Mouse (Mus musculus): ENCODE measurements at regions not wholly inside any gene's neighbourhood (a gene's known extent, or its start where the extent isn't known, plus 50 kb on each side); places are given as distances from the start of the nearest gene placed in this dataset.
A peak's percentile ranks its signal among the peaks of the same experiment; 100 is the strongest.
"Not testable (repeated sequence)": the region's sequence is repeated elsewhere in the genome, so short reads cannot be mapped to it uniquely, and the experiment has no call there.

DNA sequence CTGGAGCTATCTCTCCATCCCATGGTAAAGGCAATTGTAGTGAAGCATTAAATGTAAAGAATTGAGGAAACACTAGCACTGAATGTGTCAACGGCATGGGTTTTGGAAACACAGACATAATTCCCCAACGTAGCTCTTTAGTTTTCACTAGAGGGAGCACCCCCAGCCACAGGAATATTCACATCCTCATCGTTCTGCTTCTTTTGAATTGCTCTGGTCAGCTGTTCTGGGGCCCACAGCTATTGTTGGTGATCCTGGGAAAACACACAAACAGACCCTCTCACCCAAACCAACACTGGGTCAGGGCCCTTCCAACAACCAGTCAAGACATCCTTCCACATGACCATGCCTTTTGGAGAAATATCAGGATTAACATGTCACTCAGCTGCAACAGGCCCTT, 119.7 kb downstream of the Impg2 start:
- not testable (repeated sequence) for DNase-seq (ENCODE audit: low spot score in 2 of 2)

GRCm38 (mm10) chr16:56349415-56349814, 128.3 kb upstream of the Abi3bp start:
- no peak for DNase-seq (ENCODE audit: low spot score in 2 of 2)

GRCm38 (mm10) chr16:56352888-56353287, 124.8 kb upstream of the Abi3bp start:
- peak in 1 of 2 experiments; percentile 20 for DNase-seq (ENCODE audit: low spot score in 2 of 2)

- DNase-seq (ENCODE audit: low spot score in 2 of 2), result no peak
Measured at GRCm38 (mm10) chr16:56359101-56359500, 118.6 kb upstream of the Abi3bp start.

DNA sequence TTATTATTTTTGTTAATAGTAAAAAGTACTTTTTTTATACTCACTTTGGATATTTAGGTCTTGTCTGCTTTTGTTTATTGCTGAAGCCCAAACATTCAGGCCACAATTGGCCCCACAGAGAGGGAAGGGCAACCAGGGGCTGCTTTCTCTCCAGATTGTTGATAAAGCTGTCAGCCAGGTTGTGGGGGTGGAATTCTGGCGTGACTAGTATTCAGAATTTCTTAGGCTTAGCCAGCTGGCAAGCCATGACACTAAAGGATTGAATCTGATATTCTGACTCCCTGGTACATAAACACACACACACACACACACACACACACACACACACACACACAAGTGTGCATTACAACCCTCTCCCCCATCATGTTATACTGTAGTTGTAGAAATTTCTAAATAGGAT, 116.7 kb upstream of the Abi3bp start:
- no peak for DNase-seq (ENCODE audit: low spot score in 2 of 2)

- no peak for DNase-seq (ENCODE audit: low spot score in 2 of 2)
Measured at GRCm38 (mm10) chr16:56378356-56378755, 99.3 kb upstream of the Abi3bp start.

DNA sequence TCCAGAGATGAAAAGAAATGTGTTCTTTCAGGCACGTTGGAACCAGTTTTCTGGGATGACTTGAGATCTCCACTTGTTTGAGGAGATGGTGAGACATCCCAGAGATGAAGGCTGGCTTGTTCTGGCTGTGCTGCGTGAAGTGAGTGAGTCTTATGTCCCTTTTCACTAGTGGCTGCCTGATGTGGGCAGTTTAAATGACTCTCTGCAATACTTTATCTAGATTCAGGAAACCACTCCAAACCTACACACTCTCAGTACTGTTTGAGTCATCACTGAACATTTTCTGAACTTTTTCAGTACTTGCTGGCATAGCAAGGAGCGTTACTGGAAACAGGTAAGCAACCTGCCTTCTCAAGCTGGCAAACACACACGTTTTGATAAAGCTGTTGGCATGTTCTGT, 97.0 kb upstream of the Abi3bp start:
- no peak for DNase-seq (ENCODE audit: low spot score in 2 of 2)

DNA sequence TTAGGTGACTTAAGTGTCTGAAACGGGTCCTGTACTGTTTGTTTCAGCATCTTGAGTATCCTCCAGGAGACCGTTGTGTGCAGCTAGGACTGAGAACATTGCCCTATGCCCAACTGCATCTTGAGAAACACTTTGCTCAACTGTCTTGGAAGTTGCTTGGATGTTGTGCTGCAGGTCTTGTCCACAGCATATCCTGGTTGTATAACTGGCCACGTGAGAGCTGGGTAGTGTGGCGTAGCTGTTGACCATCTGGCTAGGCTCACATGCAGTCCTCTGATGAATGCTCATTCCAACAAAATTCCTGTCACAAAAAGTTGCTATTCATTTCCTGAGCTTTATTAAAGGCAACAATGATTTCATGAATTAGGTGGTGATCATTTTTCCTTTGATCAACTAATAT, 91.1 kb upstream of the Abi3bp start:
- no peak for DNase-seq (ENCODE audit: low spot score in 2 of 2)

DNA sequence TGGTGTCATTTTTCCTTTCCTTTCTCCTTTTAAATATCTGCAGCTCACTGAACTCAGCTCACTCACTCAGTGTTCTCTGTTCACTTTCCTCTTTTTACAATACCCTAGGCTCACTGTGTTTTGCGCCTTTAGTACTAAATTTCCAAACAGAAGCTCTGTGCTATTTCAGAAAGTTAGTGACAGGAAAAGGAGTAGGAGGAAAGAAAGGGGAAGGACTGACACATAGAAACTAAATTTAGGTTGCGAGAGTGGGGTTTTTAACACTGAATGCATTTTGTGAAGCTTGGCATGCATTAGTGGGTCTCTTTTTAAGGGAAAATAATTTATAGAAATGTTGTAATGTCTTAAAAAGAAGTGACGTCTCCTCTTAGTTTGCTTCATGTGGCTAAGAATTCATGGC, 84.8 kb upstream of the Abi3bp start:
- DNase-seq (ENCODE audit: low spot score in 2 of 2), result no peak

GRCm38 (mm10) chr16:56396586-56396985, 81.1 kb upstream of the Abi3bp start:
- DNase-seq (ENCODE audit: low spot score in 2 of 2), result no peak

GRCm38 (mm10) chr16:56399541-56399940, 78.1 kb upstream of the Abi3bp start:
- no peak for DNase-seq (ENCODE audit: low spot score in 2 of 2)

DNA sequence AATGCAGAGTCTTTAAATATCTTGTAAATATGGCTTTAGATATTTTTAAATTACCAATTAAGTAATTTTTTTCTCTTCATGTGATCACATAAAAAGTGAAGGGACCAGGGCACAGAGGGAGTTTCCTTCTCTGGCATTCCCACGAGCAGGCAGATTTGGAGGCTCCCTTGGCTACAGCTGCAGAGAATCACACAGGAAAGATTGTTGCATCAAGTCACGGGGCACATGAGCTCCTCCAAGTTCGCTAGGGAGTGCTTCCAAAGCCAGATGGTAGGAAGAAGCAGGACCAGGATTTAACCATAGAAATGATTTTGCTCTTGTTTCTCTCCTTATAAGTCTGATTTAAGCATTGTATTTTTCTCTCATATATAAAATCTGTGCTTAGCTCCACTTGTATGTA, 53.9 kb upstream of the Abi3bp start:
- DNase-seq (ENCODE audit: low spot score in 2 of 2), result no peak

All from urinary bladder, postnatal 4 days (tissue).